Mouse (Mus musculus) myocyte (in vitro differentiated cells): Measurements from ENCODE around the gene Gsg1. TPM values are rescaled to one million over a fixed set of nuclear protein-coding genes. Genes with fewer than 3 reads are reported as not detected.

ENCODE experiments used
- H3K27me3 ChIP-seq: one replicate; pipeline ENCODE4 v1.6.1; 2011; ENCODE audit not compliant: control insufficient read depth, insufficient read depth, insufficient read length
- H3K36me3 ChIP-seq: one replicate; pipeline ENCODE4 v1.6.1; 2011; ENCODE audit not compliant: control insufficient read depth, insufficient read depth
- H3K4me2 ChIP-seq: one replicate; pipeline ENCODE4 v1.6.1; 2011; ENCODE audit warnings: low read depth, control low read depth
- H3K4me3 ChIP-seq: one replicate; pipeline ENCODE4 v1.5.1; 2011; ENCODE audit warnings: mild to moderate bottlenecking, control low read depth, moderate library complexity
- H3K79me2 ChIP-seq: one replicate; pipeline ENCODE4 v1.6.1; 2011; ENCODE audit not compliant: control insufficient read depth, insufficient read depth
- H3ac ChIP-seq: one replicate; pipeline ENCODE4 v1.6.1; 2011; ENCODE audit not compliant: control insufficient read depth, insufficient read length
- CEBPB ChIP-seq: IDR thresholded peaks from 2 replicates; pipeline ENCODE4 v1.6.1; 2011; ENCODE audit warnings: mild to moderate bottlenecking, moderate library complexity; ENCODE audit not compliant: poor library complexity, insufficient read depth, severe bottlenecking
- E2F4 ChIP-seq: IDR thresholded peaks from one replicate; pipeline ENCODE4 v1.6.1; 2011; ENCODE audit warnings: mild to moderate bottlenecking, control low read depth, moderate library complexity; ENCODE audit not compliant: insufficient read depth
- MAX ChIP-seq: IDR thresholded peaks from one replicate; pipeline ENCODE4 v1.6.1; 2011; ENCODE audit warnings: low read depth, mild to moderate bottlenecking, control low read depth
- MYOD1 ChIP-seq, 3 experiments: IDR thresholded peaks; one replicate each; pipeline ENCODE4 v1.6.1; 2011; ENCODE audit warnings: control low read depth in 2 of 3, low read depth in 2 of 3, mild to moderate bottlenecking in 2 of 3, moderate library complexity in 1 of 3; ENCODE audit not compliant: insufficient read length in 2 of 3, control insufficient read depth in 1 of 3
- MYOG ChIP-seq, 3 experiments: IDR thresholded peaks; one replicate each; pipeline ENCODE4 v1.6.1; 2011; ENCODE audit warnings: control low read depth in 2 of 3, low read depth in 2 of 3, mild to moderate bottlenecking in 2 of 3; ENCODE audit not compliant: insufficient read length in 2 of 3, control insufficient read depth in 1 of 3, insufficient read depth in 1 of 3
- POLR2A ChIP-seq: IDR thresholded peaks from one replicate; pipeline ENCODE4 v1.6.1; 2011; ENCODE audit warnings: low read depth, mild to moderate bottlenecking, control low read depth, moderate library complexity; ENCODE audit not compliant: insufficient read length
- POLR2AphosphoS2 ChIP-seq: IDR thresholded peaks from one replicate; pipeline ENCODE4 v1.6.1; 2011; ENCODE audit warnings: low read depth, control low read depth; ENCODE audit not compliant: insufficient read length
- REST ChIP-seq: IDR thresholded peaks from one replicate; pipeline ENCODE4 v1.6.1; 2011; ENCODE audit warnings: mild to moderate bottlenecking, control low read depth, moderate library complexity; ENCODE audit not compliant: insufficient read depth, insufficient read length
- SRF ChIP-seq: IDR thresholded peaks from one replicate; pipeline ENCODE4 v1.6.1; 2011; ENCODE audit warnings: low read depth; ENCODE audit not compliant: control insufficient read depth, insufficient read length
- TCF12 ChIP-seq: IDR thresholded peaks from one replicate; pipeline ENCODE4 v1.6.1; 2011; ENCODE audit warnings: mild to moderate bottlenecking, control low read depth; ENCODE audit not compliant: poor library complexity, insufficient read depth, severe bottlenecking
- TCF3 ChIP-seq: IDR thresholded peaks from one replicate; pipeline ENCODE4 v1.6.1; 2011; ENCODE audit warnings: low read depth, control low read depth; ENCODE audit not compliant: insufficient read length
- USF1 ChIP-seq: IDR thresholded peaks from one replicate; pipeline ENCODE4 v1.6.1; 2011; ENCODE audit warnings: low read depth, mild to moderate bottlenecking, control low read depth, moderate library complexity
- polyA plus RNA-seq: library from polyadenylated mRNA; unstranded; fragments of >200 nt; fragmentation: generic; extraction: Trizol; gene quantifications from one replicate; pipeline ENCODE4 v1.2.1, GENCODE M21; 2012; ENCODE audit warnings: missing spikeins

Gene Gsg1
- polyA plus RNA-seq, 1 experiment = 0.04 TPM

DNA sequence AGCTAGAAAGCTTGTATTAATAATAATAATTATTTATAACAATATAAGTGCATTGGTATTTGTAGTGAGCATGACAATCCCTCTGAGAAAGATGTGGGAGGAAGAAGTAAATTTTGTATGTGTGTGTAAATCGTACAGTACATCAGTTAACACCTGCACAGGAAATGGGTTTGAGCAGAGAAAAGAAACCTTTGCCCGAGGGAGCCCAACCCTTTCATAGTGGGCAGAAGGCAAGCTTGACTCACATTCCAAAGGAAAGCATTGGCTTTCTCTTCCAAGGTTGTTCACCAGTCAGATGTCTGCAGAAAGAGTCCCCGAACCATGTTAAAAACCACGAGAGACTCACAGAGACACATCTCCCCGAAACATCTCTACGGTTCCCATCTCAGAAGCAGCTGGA is 18.9 kb upstream of the Gsg1 start:
- no peak overlapping the region for H3ac ChIP-seq
- H3K79me2 ChIP-seq = no peaks in the 10 kb centered on the region
- no peaks in the 10 kb centered on the region for H3K27me3 ChIP-seq
- no peaks in the 10 kb centered on the region for H3K36me3 ChIP-seq
- H3K4me2 ChIP-seq = no peak overlapping the region
- TF ChIP-seq MYOG (IDR thresholded peaks at IDR 0.05; ENCODE audit: control insufficient read depth in 1 of 3, insufficient read depth in 1 of 3, insufficient read length in 2 of 3, low read depth in 2 of 3) (no peak), POLR2AphosphoS2 (no peak), SRF (no peak), MAX (no peak), POLR2A (no peak), TCF12 (no peak), TCF3 (no peak), MYOD1 (IDR thresholded peaks at IDR 0.05; ENCODE audit: control insufficient read depth in 1 of 3, insufficient read length in 2 of 3, low read depth in 2 of 3) (no peak), REST (no peak), E2F4 (no peak), CEBPB (no peak), USF1 (no peak)
- H3K4me3 ChIP-seq = no peak overlapping the region

DNA sequence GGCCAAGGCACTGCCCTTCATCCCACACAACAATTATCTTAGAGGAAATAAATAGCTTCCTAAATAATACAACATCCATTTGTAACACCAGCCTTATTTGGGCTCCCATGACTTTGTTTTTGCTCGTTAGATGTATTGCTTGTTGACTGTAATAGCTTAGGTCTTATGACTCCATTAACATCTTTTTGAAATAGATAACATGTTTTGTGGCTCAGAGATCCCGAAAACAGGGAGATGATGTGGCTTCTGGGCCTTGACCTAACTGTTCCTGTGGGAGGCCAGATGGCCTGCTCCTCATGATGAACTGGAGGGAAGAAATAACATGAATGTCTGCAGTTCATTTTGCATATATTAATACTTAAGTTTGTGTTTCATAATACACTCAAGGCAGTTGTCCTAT is 17.6 kb upstream of the Gsg1 start:
- Histone ChIP-seq H3K36me3 (no peaks in the 10 kb centered on the region), H3K4me2 (no peak overlapping the region), H3K4me3 (no peak overlapping the region), H3ac (no peak overlapping the region), H3K27me3 (no peaks in the 10 kb centered on the region), H3K79me2 (no peaks in the 10 kb centered on the region)
- TF ChIP-seq POLR2AphosphoS2 (no peak), TCF3 (no peak), MAX (no peak), POLR2A (no peak), E2F4 (no peak), MYOG (IDR thresholded peaks at IDR 0.05; ENCODE audit: control insufficient read depth in 1 of 3, insufficient read depth in 1 of 3, insufficient read length in 2 of 3, low read depth in 2 of 3) (no peak), SRF (no peak), REST (no peak), USF1 (no peak), MYOD1 (IDR thresholded peaks at IDR 0.05; ENCODE audit: control insufficient read depth in 1 of 3, insufficient read length in 2 of 3, low read depth in 2 of 3) (no peak), TCF12 (no peak), CEBPB (no peak)

DNA sequence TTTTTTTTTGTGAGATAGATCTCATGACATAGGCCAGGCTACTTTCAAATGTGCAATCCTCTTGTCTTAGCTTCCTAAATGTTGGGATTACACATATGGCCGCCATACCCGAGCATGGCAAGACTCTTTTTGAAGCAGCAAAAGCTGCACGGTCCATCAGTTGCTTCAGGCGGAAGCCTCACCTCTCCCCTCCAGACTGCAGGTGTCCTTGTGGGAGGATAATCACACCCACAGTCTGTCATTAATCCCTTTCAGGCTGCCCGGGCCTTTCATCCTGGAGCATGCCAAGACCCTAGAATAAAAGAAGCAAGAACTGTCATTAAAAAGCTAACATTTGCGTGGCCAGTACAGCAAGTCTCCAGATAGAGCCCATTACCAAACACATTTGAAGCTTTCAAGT is 15.5 kb upstream of the Gsg1 start:
- Histone ChIP-seq H3ac (no peak overlapping the region), H3K27me3 (no peaks in the 10 kb centered on the region), H3K4me3 (no peak overlapping the region), H3K4me2 (no peak overlapping the region), H3K36me3 (no peaks in the 10 kb centered on the region), H3K79me2 (no peaks in the 10 kb centered on the region)
- TF ChIP-seq MYOD1 (IDR thresholded peaks at IDR 0.05; ENCODE audit: control insufficient read depth in 1 of 3, insufficient read length in 2 of 3, low read depth in 2 of 3) (no peak), SRF (no peak), MAX (no peak), POLR2A (no peak), REST (no peak), TCF3 (no peak), USF1 (no peak), CEBPB (no peak), TCF12 (no peak), POLR2AphosphoS2 (no peak), E2F4 (no peak), MYOG (IDR thresholded peaks at IDR 0.05; ENCODE audit: control insufficient read depth in 1 of 3, insufficient read depth in 1 of 3, insufficient read length in 2 of 3, low read depth in 2 of 3) (no peak)

DNA sequence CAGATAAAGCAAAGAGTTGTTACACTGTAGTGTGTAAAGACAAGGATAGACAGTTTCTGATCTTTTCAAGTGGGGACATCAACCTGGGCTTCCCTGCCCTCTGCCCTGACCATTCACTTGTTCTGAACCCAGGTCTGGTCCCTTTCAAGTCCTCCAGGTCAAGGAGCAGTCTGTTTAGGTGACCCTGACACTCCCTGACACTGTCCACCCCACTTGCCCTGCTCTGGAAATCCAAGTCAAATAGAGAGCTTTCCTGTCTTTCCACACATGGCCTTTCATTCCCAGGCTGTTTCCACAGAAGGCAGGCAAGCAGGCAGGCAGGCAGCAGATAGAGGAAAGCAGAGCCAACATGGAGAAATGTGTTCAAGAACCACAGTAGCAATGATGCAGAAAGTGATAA is 14.2 kb upstream of the Gsg1 start:
- Histone ChIP-seq H3K36me3 (no peaks in the 10 kb centered on the region), H3K79me2 (no peaks in the 10 kb centered on the region), H3K4me2 (no peak overlapping the region), H3K27me3 (no peaks in the 10 kb centered on the region), H3K4me3 (no peak overlapping the region), H3ac (no peak overlapping the region)
- TF ChIP-seq USF1 = no peak
- TF ChIP-seq MYOD1 (IDR thresholded peaks at IDR 0.05; ENCODE audit: control insufficient read depth in 1 of 3, insufficient read length in 2 of 3, low read depth in 2 of 3) = no peak
- no peak for TF ChIP-seq E2F4
- no peak for TF ChIP-seq TCF12
- TF ChIP-seq POLR2A = no peak
- TF ChIP-seq REST = no peak
- TF ChIP-seq SRF = no peak
- TF ChIP-seq MYOG (IDR thresholded peaks at IDR 0.05; ENCODE audit: control insufficient read depth in 1 of 3, insufficient read depth in 1 of 3, insufficient read length in 2 of 3, low read depth in 2 of 3) = no peak
- TF ChIP-seq CEBPB = no peak
- TF ChIP-seq MAX = no peak
- no peak for TF ChIP-seq TCF3
- TF ChIP-seq POLR2AphosphoS2 = no peak
